ENCODE assay signal across 8 mouse cellular contexts in genomic region chr7:116442226-116442625, GRCm38 (mm10). TPM values are rescaled to one million over a fixed set of nuclear protein-coding genes. Genes with fewer than 3 reads are reported as not detected.
DNase-seq lines count a peak whose midpoint lies in the region; ATAC-seq and TF ChIP-seq lines count a peak whose summit lies in the region.

No protein-coding gene starts in this region.

- H3K27ac ChIP-seq in hindbrain, embryonic 10.5 days, result peak overlapping the region; percentile 97
- H3K27ac ChIP-seq in limb, embryonic 15.5 days, result no peak overlapping the region
- H3K27ac ChIP-seq in stomach, embryonic 15.5 days, result no peak overlapping the region

- peaks cover 14% of the 10 kb centered on the region for H3K36me3 ChIP-seq in hindbrain, embryonic 10.5 days
- H3K36me3 ChIP-seq in limb, embryonic 15.5 days, result peaks cover 5% of the 10 kb centered on the region; the same call in 1 of the 2 replicates
- no peaks in the 10 kb centered on the region for H3K36me3 ChIP-seq in stomach, embryonic 15.5 days

- TF ChIP-seq CTCF in lung, adult 2 months (IDR thresholded peaks at IDR 0.05; ENCODE audit: insufficient read depth, low read length), result no peak

- peak overlapping the region; percentile 68 for H3K4me3 ChIP-seq in lung, adult 2 months (replicated peaks; ENCODE audit: extremely low read depth, low read depth, low read length)
- peak overlapping the region; percentile 96 for H3K4me3 ChIP-seq in hindbrain, embryonic 10.5 days
- H3K4me3 ChIP-seq in limb, embryonic 15.5 days, result peak overlapping the region; percentile 76
- peak overlapping the region; percentile 77 for H3K4me3 ChIP-seq in stomach, embryonic 15.5 days (replicated peaks)

- DNase-seq in lung, adult 2 months, result no peak
- no peak for DNase-seq in lung, postnatal 10 days
- peak; percentile 6 for DNase-seq in hindbrain, embryonic 10.5 days (ENCODE audit: low spot score)
- no peak for DNase-seq in left cerebral cortex, postnatal 25 days (ENCODE audit: low spot score in 2 of 2)
- DNase-seq in urinary bladder, postnatal 4 days (ENCODE audit: low spot score in 2 of 2), result no peak
- no peak for DNase-seq in left cerebral cortex, adult 8-10 months (ENCODE audit: low spot score in 2 of 2)

- TF ChIP-seq POLR2A in lung, adult 2 months (IDR thresholded peaks at IDR 0.05; ENCODE audit: borderline replicate concordance, extremely low read depth, low read depth, low read length), result no peak

- no peak for ATAC-seq in limb, embryonic 15.5 days (ENCODE audit: insufficient number of reproducible peaks, low FRiP score, low TSS enrichment, low read depth)
- ATAC-seq in stomach, embryonic 15.5 days (ENCODE audit: insufficient read depth, low FRiP score, low read depth), result no peak

- H3K9ac ChIP-seq in limb, embryonic 15.5 days, result 0 out of 2 replicates have a peak overlapping the region, but pooled peaks have one; percentile 96
- H3K9ac ChIP-seq in stomach, embryonic 15.5 days, result peak overlapping the region; percentile 82; the same call in 1 of the 2 replicates

- 0 out of 2 replicates have a peak, but pooled peaks cover 4% of the 10 kb centered on the region for H3K9me3 ChIP-seq in hindbrain, embryonic 10.5 days
- H3K9me3 ChIP-seq in limb, embryonic 15.5 days, result no peaks in the 10 kb centered on the region
- no peaks in the 10 kb centered on the region for H3K9me3 ChIP-seq in stomach, embryonic 15.5 days

- intact Hi-C loops in left cerebral cortex, postnatal 25 days (cut with DNase I), result loop anchor here (5.0 kb wide), 1 partner anchor 60 kb away; the partner anchor contains the start of gene Nucb2

- WGBS in lung, adult 2 months, result 15% methylated on average over 7 of the region's 7 CpGs
- 8% methylated on average over 7 of the region's 7 CpGs for WGBS in hindbrain, embryonic 10.5 days
- WGBS in limb, embryonic 15.5 days, result 6% methylated on average over 7 of the region's 7 CpGs
- 6% methylated on average over 7 of the region's 7 CpGs for WGBS in stomach, embryonic 15.5 days

- no peaks in the 10 kb centered on the region for H3K27me3 ChIP-seq in hindbrain, embryonic 10.5 days (ENCODE audit: insufficient read depth, poor library complexity, severe bottlenecking)
- no peaks in the 10 kb centered on the region for H3K27me3 ChIP-seq in limb, embryonic 15.5 days
- H3K27me3 ChIP-seq in stomach, embryonic 15.5 days (replicated peaks), result no peaks in the 10 kb centered on the region

- peaks cover 8% of the 10 kb centered on the region for H3K4me1 ChIP-seq in lung, adult 2 months (ENCODE audit: control insufficient read depth, insufficient read depth, low read length)
- H3K4me1 ChIP-seq in hindbrain, embryonic 10.5 days (replicated peaks), result peaks cover 29% of the 10 kb centered on the region
- peaks cover 24% of the 10 kb centered on the region for H3K4me1 ChIP-seq in limb, embryonic 15.5 days
- 0 out of 2 replicates have a peak, but pooled peaks cover 6% of the 10 kb centered on the region for H3K4me1 ChIP-seq in stomach, embryonic 15.5 days

- H3K4me2 ChIP-seq in limb, embryonic 15.5 days, result peak overlapping the region; percentile 90
- H3K4me2 ChIP-seq in stomach, embryonic 15.5 days, result peak overlapping the region; percentile 92

RNA-seq across cellular contexts. Expression of gene Pik3c2a, which starts 1.0 kb away (rescaled TPM):
- 3.4 and 5.5 TPM in 2 replicates for polyA plus RNA-seq in lung, adult 2 months (2012; rRNA removed)
- polyA plus RNA-seq in hindbrain, embryonic 10.5 days (2016; fragmentation: Nextera tagmentation; extraction: Ambion mirVana), result 22.5 and 28.4 TPM in 2 replicates
- polyA plus RNA-seq in limb, embryonic 15.5 days (2015; fragmentation: Nextera tagmentation; extraction: Ambion mirVana), result 19.6 and 20.8 TPM in 2 replicates
- 26.4 TPM in 2 replicates for polyA plus RNA-seq in stomach, embryonic 15.5 days (2015; fragmentation: Nextera tagmentation; extraction: Ambion mirVana)
- total RNA-seq in left cerebral cortex, postnatal 25 days (2021), result 10 to 100 TPM; 22.3 to 27.9 TPM
- total RNA-seq in left cerebral cortex, adult 8-10 months (2022), result 10 to 100 TPM; 28.0 to 31.7 (median 29.5) TPM
